Mouse (Mus musculus) hindbrain, embryonic 15.5 days (tissue): ENCODE data around the gene Arhgap4. TPM values are rescaled to one million over a fixed set of nuclear protein-coding genes. Genes with fewer than 3 reads are reported as not detected.

Experiments used
- ATAC-seq: fragments of 200-750 bp; cut with Nextera tagmentation; 2 replicates; pipeline ENCODE4 v1.8.0; 2017; ENCODE audit warnings: low read depth, moderate number of reproducible peaks, moderate TSS enrichment; ENCODE audit not compliant: low FRiP score
- H3K27ac ChIP-seq: fragments of 300-500 bp; sonication (generic); replicated peaks from 2 replicates; pipeline ENCODE4 v1.5.1; 2015; ENCODE audit warnings: mild to moderate bottlenecking, inconsistent platforms
- H3K27me3 ChIP-seq: fragments of 300-500 bp; sonication (generic); 2 replicates; pipeline ENCODE4 v1.6.1; 2015; ENCODE audit warnings: control low read depth, inconsistent platforms
- H3K36me3 ChIP-seq: fragments of 300-500 bp; sonication (generic); 2 replicates; pipeline ENCODE4 v1.6.1; 2015; ENCODE audit warnings: control low read depth, inconsistent platforms
- H3K4me1 ChIP-seq: fragments of 300-500 bp; sonication (generic); replicated peaks from 2 replicates; pipeline ENCODE4 v1.6.1; 2015; ENCODE audit warnings: control low read depth, inconsistent platforms
- H3K4me2 ChIP-seq: fragments of 300-500 bp; sonication (generic); 2 replicates; pipeline ENCODE4 v1.6.1; 2015; ENCODE audit warnings: moderate library complexity, mild to moderate bottlenecking, inconsistent platforms
- H3K4me3 ChIP-seq: fragments of 300-500 bp; sonication (generic); 2 replicates; pipeline ENCODE4 v1.5.1; 2015; ENCODE audit warnings: mild to moderate bottlenecking, inconsistent platforms
- H3K9ac ChIP-seq: fragments of 300-500 bp; sonication (generic); 2 replicates; pipeline ENCODE4 v1.6.1; 2015; ENCODE audit warnings: inconsistent platforms
- H3K9me3 ChIP-seq: fragments of 300-500 bp; sonication (generic); 2 replicates; pipeline ENCODE4 v1.6.1; 2016; ENCODE audit warnings: control low read depth, inconsistent platforms
- WGBS: fragments of 180-500 bp; shearing (Covaris S2); methylation state at CpG from one replicate; pipeline ENCODE4 v1.1.7; 2015; 5-methylcytosine and 5-hydroxymethylcytosine counted together
- polyA plus RNA-seq: library from polyadenylated mRNA; unstranded; fragments of >200 nt; fragmentation: Nextera tagmentation; extraction: Ambion mirVana; gene quantifications from 2 replicates; pipeline ENCODE4 v1.2.1, GENCODE M21; 2015

Gene Arhgap4
- polyA plus RNA-seq, 1 experiment from 2014 or later, result 3.6 TPM

- no peaks in the 10 kb centered on the region for H3K9me3 ChIP-seq
- H3K27me3 ChIP-seq, result no peaks in the 10 kb centered on the region
- H3K4me1 ChIP-seq, result no peaks in the 10 kb centered on the region
- H3K4me2 ChIP-seq, result no peak overlapping the region
- no peak overlapping the region for H3K27ac ChIP-seq
- WGBS, result 23% methylated on average over 4 of the region's 4 CpGs
- no peak overlapping the region for H3K9ac ChIP-seq
- 0 out of 2 replicates have a peak, but pooled peaks have one; percentile 47 for ATAC-seq
- peaks cover 46% of the 10 kb centered on the region for H3K36me3 ChIP-seq
- no peak overlapping the region for H3K4me3 ChIP-seq
These were observed 27.0 kb upstream of the Arhgap4 start for GRCm38 (mm10) chrX:73948647-73949046.

- no peak overlapping the region for H3K27ac ChIP-seq
- WGBS, result 71% methylated on average over 6 of the region's 6 CpGs
- no peaks in the 10 kb centered on the region for H3K9me3 ChIP-seq
- H3K4me2 ChIP-seq, result no peak overlapping the region
- ATAC-seq, result no peak
- H3K4me1 ChIP-seq, result no peaks in the 10 kb centered on the region
- no peak overlapping the region for H3K9ac ChIP-seq
- H3K27me3 ChIP-seq, result no peaks in the 10 kb centered on the region
- peaks cover 52% of the 10 kb centered on the region for H3K36me3 ChIP-seq
- H3K4me3 ChIP-seq, result no peak overlapping the region
These were observed 25.2 kb upstream of the Arhgap4 start for GRCm38 (mm10) chrX:73946896-73947295.

GRCm38 (mm10) chrX:73942294-73942693 is 20.6 kb upstream of the Arhgap4 start:
- Histone ChIP-seq H3K9ac (no peak overlapping the region), H3K27me3 (no peaks in the 10 kb centered on the region), H3K9me3 (no peaks in the 10 kb centered on the region), H3K27ac (no peak overlapping the region), H3K4me3 (no peak overlapping the region), H3K4me2 (no peak overlapping the region), H3K36me3 (peaks cover 42% of the 10 kb centered on the region), H3K4me1 (no peaks in the 10 kb centered on the region)
- 94% methylated on average over 2 of the region's 2 CpGs for WGBS
- ATAC-seq, result no peak

- H3K4me2 ChIP-seq, result no peak overlapping the region
- H3K36me3 ChIP-seq, result peaks cover 38% of the 10 kb centered on the region
- no peak overlapping the region for H3K4me3 ChIP-seq
- ATAC-seq, result no peak
- H3K27me3 ChIP-seq, result no peaks in the 10 kb centered on the region
- H3K9ac ChIP-seq, result no peak overlapping the region
- no peak overlapping the region for H3K27ac ChIP-seq
- H3K9me3 ChIP-seq, result no peaks in the 10 kb centered on the region
- no peaks in the 10 kb centered on the region for H3K4me1 ChIP-seq
- WGBS, result 95% methylated on average over 2 of the region's 2 CpGs
These were observed 20.2 kb upstream of the Arhgap4 start for GRCm38 (mm10) chrX:73941860-73942259.

- Histone ChIP-seq H3K9ac (no peak overlapping the region), H3K9me3 (no peaks in the 10 kb centered on the region), H3K4me3 (no peak overlapping the region), H3K27me3 (no peaks in the 10 kb centered on the region), H3K4me1 (no peaks in the 10 kb centered on the region), H3K4me2 (no peak overlapping the region), H3K36me3 (no peaks in the 10 kb centered on the region), H3K27ac (no peak overlapping the region)
- 80% methylated on average over 2 of the region's 2 CpGs for WGBS
- ATAC-seq, result no peak
These were observed 10.2 kb upstream of the Arhgap4 start for GRCm38 (mm10) chrX:73931871-73932270.

- Histone ChIP-seq H3K36me3 (no peaks in the 10 kb centered on the region), H3K4me2 (peak within 1 kb of the TSS; percentile 15; the same call in 1 of the 2 replicates), H3K4me1 (no peaks in the 10 kb centered on the region), H3K9me3 (no peaks in the 10 kb centered on the region), H3K27me3 (no peaks in the 10 kb centered on the region), H3K27ac (no peak within 1 kb of the TSS), H3K9ac (no peak within 1 kb of the TSS), H3K4me3 (peak within 1 kb of the TSS; percentile 14)
- WGBS, result 37% methylated on average over 17 of the region's 17 CpGs
- peak; percentile 42; the same call in 1 of the 2 replicates for ATAC-seq
These were observed 8.9 kb upstream of the Arhgap4 start, which contains the start of gene Renbp for GRCm38 (mm10) chrX:73930402-73931062. Gene Renbp, minus strand, starts transcription at chrX:73930850.

- H3K36me3 ChIP-seq, result peaks cover 5% of the 10 kb centered on the region; the same call in 1 of the 2 replicates
- H3K9ac ChIP-seq, result peak overlapping the region; percentile 53
- H3K9me3 ChIP-seq, result no peaks in the 10 kb centered on the region
- H3K4me1 ChIP-seq, result peaks cover 7% of the 10 kb centered on the region
- no peaks in the 10 kb centered on the region for H3K27me3 ChIP-seq
- ATAC-seq, result peak; percentile 10; the same call in 1 of the 2 replicates
- H3K4me3 ChIP-seq, result peak overlapping the region; percentile 64
- peak overlapping the region; percentile 83 for H3K27ac ChIP-seq
- 70% methylated on average over 8 of the region's 8 CpGs for WGBS
- H3K4me2 ChIP-seq, result peak overlapping the region; percentile 68
These were observed 846 bp upstream of the Arhgap4 start for GRCm38 (mm10) chrX:73922550-73922882.

GRCm38 (mm10) chrX:73921285-73921822 is 316 bp downstream of the Arhgap4 start:
- H3K4me1 ChIP-seq, result peaks cover 7% of the 10 kb centered on the region
- H3K4me3 ChIP-seq, result peak overlapping the region; percentile 64
- peak overlapping the region; percentile 68 for H3K4me2 ChIP-seq
- WGBS, result 14% methylated on average over 34 of the region's 34 CpGs
- peak overlapping the region; percentile 83 for H3K27ac ChIP-seq
- peaks cover 5% of the 10 kb centered on the region; the same call in 1 of the 2 replicates for H3K36me3 ChIP-seq
- no peaks in the 10 kb centered on the region for H3K27me3 ChIP-seq
- ATAC-seq, result no peak; the same call in 1 of the 2 replicates
- H3K9ac ChIP-seq, result peak overlapping the region; percentile 63
- H3K9me3 ChIP-seq, result no peaks in the 10 kb centered on the region

GRCm38 (mm10) chrX:73918631-73919030 is 3.0 kb downstream of the Arhgap4 start:
- H3K9ac ChIP-seq, result no peak overlapping the region
- H3K9me3 ChIP-seq, result no peaks in the 10 kb centered on the region
- no peak overlapping the region for H3K4me3 ChIP-seq
- no peaks in the 10 kb centered on the region for H3K27me3 ChIP-seq
- no peak overlapping the region for H3K4me2 ChIP-seq
- peaks cover 9% of the 10 kb centered on the region for H3K4me1 ChIP-seq
- WGBS, result 86% methylated on average over 5 of the region's 5 CpGs
- H3K36me3 ChIP-seq, result peaks cover 5% of the 10 kb centered on the region; the same call in 1 of the 2 replicates
- no peak overlapping the region for H3K27ac ChIP-seq
- no peak for ATAC-seq

GRCm38 (mm10) chrX:73916945-73917344 is 4.7 kb downstream of the Arhgap4 start:
- H3K27ac ChIP-seq, result no peak overlapping the region
- WGBS, result 77% methylated on average over 8 of the region's 8 CpGs

GRCm38 (mm10) chrX:73914827-73915703 is 6.6 kb downstream of the Arhgap4 start:
- peaks cover 5% of the 10 kb centered on the region; the same call in 1 of the 2 replicates for H3K36me3 ChIP-seq
- WGBS, result 26% methylated on average over 31 of the region's 31 CpGs
- H3K27me3 ChIP-seq, result no peaks in the 10 kb centered on the region
- ATAC-seq, result peak; percentile 98
- no peaks in the 10 kb centered on the region for H3K9me3 ChIP-seq
- H3K27ac ChIP-seq, result peak overlapping the region; percentile 78
- peak overlapping the region; percentile 50 for H3K4me2 ChIP-seq
- H3K9ac ChIP-seq, result peak overlapping the region; percentile 22; the same call in 1 of the 2 replicates
- peaks cover 2% of the 10 kb centered on the region; the same call in 1 of the 2 replicates for H3K4me1 ChIP-seq
- peak overlapping the region; percentile 27 for H3K4me3 ChIP-seq

More at GRCm38 (mm10) chrX:73916945-73917344, 4.7 kb downstream of the Arhgap4 start:
- no peak overlapping the region for H3K4me3 ChIP-seq
- H3K9me3 ChIP-seq, result no peaks in the 10 kb centered on the region
- no peak overlapping the region for H3K9ac ChIP-seq
- no peak for ATAC-seq
- H3K36me3 ChIP-seq, result peaks cover 5% of the 10 kb centered on the region; the same call in 1 of the 2 replicates
- H3K4me1 ChIP-seq, result peaks cover 9% of the 10 kb centered on the region
- H3K27me3 ChIP-seq, result no peaks in the 10 kb centered on the region
- H3K4me2 ChIP-seq, result no peak overlapping the region

- no peak overlapping the region for H3K27ac ChIP-seq
- H3K4me3 ChIP-seq, result no peak overlapping the region
- no peaks in the 10 kb centered on the region for H3K9me3 ChIP-seq
- 0 out of 2 replicates have a peak, but pooled peaks cover 2% of the 10 kb centered on the region for H3K4me1 ChIP-seq
- H3K4me2 ChIP-seq, result no peak overlapping the region
- H3K27me3 ChIP-seq, result no peaks in the 10 kb centered on the region
- H3K36me3 ChIP-seq, result no peaks in the 10 kb centered on the region
- WGBS, result 91% methylated on average over 2 of the region's 2 CpGs
- no peak for ATAC-seq
- H3K9ac ChIP-seq, result no peak overlapping the region
These were observed 10.1 kb downstream of the Arhgap4 start for GRCm38 (mm10) chrX:73911588-73911987.
